Comparison of ENCODE assay signal across 7 mouse cellular contexts in the genomic region with DNA sequence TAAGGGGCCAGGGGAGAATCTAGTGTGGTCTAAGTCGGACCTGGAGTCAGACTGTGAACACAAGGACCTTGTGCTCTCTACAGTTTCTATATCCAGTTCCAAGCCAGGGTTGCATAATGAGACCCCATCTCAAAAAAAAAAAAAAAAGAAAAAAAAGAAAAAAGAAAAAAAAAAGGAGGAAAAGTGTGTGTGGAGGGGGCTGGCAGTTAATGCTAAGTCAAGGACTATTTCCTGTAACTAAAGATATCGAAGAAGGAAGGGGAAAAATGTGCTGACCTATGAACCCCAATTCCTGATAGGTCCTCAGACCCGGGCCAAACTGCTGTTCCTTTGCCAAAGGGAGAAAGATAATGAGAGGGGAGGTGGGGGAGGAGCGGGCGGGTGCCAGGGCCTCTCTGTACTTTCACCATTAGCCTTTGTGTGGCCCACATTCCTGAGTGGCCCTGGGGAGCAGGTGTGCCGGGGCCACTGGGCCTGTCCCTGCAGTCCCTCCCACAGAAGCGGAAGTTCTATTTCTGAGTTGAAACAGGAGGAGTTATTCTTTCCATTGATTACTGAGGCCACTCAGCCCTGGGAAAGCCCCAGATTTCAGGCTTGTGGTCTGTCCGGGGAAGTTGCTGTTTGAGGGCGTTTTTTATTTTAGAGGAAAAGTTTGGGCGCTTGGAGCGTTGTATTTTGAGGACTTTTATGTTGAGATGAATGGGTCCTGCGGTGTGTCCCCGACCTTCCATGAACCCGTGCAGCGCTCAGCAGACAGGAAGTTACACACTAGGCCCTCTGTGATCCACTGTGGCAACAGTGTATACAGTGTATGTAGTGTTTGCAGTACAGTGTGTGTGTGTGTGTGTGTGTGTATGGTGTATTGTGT. TPM values are rescaled to one million over a fixed set of nuclear protein-coding genes. Genes with fewer than 3 reads are reported as not detected.
DNase-seq lines count a peak whose midpoint lies in the region; ATAC-seq lines count a peak whose summit lies in the region.

No protein-coding gene starts in this region.

- peak; percentile 18 for DNase-seq in NIH3T3 (ENCODE audit: low read depth)
- DNase-seq in heart, adult 8-10 months (ENCODE audit: low spot score): peak; percentile 87
- peak; percentile 62 to 64 for DNase-seq in kidney, postnatal 36 days
- DNase-seq in thymus, postnatal 25 days: peak; percentile 66
- DNase-seq in layer of hippocampus, postnatal 25 days (ENCODE audit: extremely low spot score in 1 of 2, low spot score in 1 of 2): no peak

- ATAC-seq in CD4-positive, CD25-positive, alpha-beta regulatory T cell, adult 4 months: peak; percentile 79
- peak; percentile 82 for ATAC-seq in megakaryocyte progenitor cell, adult 5-6 weeks (replicated peaks; ENCODE audit: poor library complexity)

RNA-seq across cellular contexts. Expression of a gene that starts 28.3 kb away (rescaled TPM):
- 1 to 10 TPM; 3.6 to 10.0 TPM for polyA plus RNA-seq in CD4-positive, CD25-positive, alpha-beta regulatory T cell, adult 4 months (2017; shearing (Covaris generic))
- total RNA-seq in heart, adult 8-10 months (2022): 10 to 100 TPM; 65.8 to 83.6 (median 69.8) TPM
- total RNA-seq in megakaryocyte progenitor cell, adult 5-6 weeks (2015): 21.3 and 24.4 TPM in 2 replicates
- 108 and 112 TPM in 2 replicates for total RNA-seq in megakaryocyte progenitor cell, adult 5-6 weeks (2017)
- total RNA-seq in layer of hippocampus, postnatal 25 days (2021): 10 to 100 TPM; 56.2 to 59.4 TPM

RNA-seq across cellular contexts. Expression of a gene that starts 30.3 kb away (rescaled TPM):
- polyA plus RNA-seq in CD4-positive, CD25-positive, alpha-beta regulatory T cell, adult 4 months (2017; shearing (Covaris generic)): 10 to 100 TPM; 27.3 to 40.1 TPM
- 10 to 100 TPM in 2 of 4 experiments, 1 to 10 TPM in 2; 8.1 to 13.5 (median 10.6) TPM for total RNA-seq in heart, adult 8-10 months (2022)
- total RNA-seq in megakaryocyte progenitor cell, adult 5-6 weeks (2015): 4.9 and 10.8 TPM in 2 replicates
- total RNA-seq in megakaryocyte progenitor cell, adult 5-6 weeks (2017): 20.9 and 30.4 TPM in 2 replicates
- 10 to 100 TPM; 16.9 to 21.9 TPM for total RNA-seq in layer of hippocampus, postnatal 25 days (2021)

RNA-seq across cellular contexts. Expression of a gene that starts 44.8 kb away (rescaled TPM):
- polyA plus RNA-seq in CD4-positive, CD25-positive, alpha-beta regulatory T cell, adult 4 months (2017; shearing (Covaris generic)): 10 to 100 TPM; 10.4 to 17.3 TPM
- total RNA-seq in heart, adult 8-10 months (2022): 10 to 100 TPM in 1 of 4 experiments, 1 to 10 TPM in 3; 8.4 to 10.7 (median 9.4) TPM
- total RNA-seq in megakaryocyte progenitor cell, adult 5-6 weeks (2015): 14.1 and 22.7 TPM in 2 replicates
- total RNA-seq in megakaryocyte progenitor cell, adult 5-6 weeks (2017): 10.8 and 12.2 TPM in 2 replicates
- total RNA-seq in layer of hippocampus, postnatal 25 days (2021): 10 to 100 TPM; 47.3 to 52.3 TPM

RNA-seq across cellular contexts. Expression of a gene that starts 51.2 kb away (rescaled TPM):
- polyA plus RNA-seq in CD4-positive, CD25-positive, alpha-beta regulatory T cell, adult 4 months (2017; shearing (Covaris generic)): not detected
- not detected for total RNA-seq in heart, adult 8-10 months (2022)
- 0.32 TPM in 1 of 2 replicates, not detected in the other for total RNA-seq in megakaryocyte progenitor cell, adult 5-6 weeks (2015)
- 0.17 and 2.2 TPM in 2 replicates for total RNA-seq in megakaryocyte progenitor cell, adult 5-6 weeks (2017)
- under 1 TPM in 1 of 2 experiments, not detected in 1; 0.57 TPM for total RNA-seq in layer of hippocampus, postnatal 25 days (2021)

Comparison
In these comparisons a context has a peak if more than half of its experiments do, and no peak if none do; other contexts are left out.
1. DNase-seq: peak in NIH3T3 (single experiment), heart, adult 8-10 months (single experiment), kidney, postnatal 36 days (2 of 2) and thymus, postnatal 25 days (single experiment); none in layer of hippocampus, postnatal 25 days (0 of 2).